Mouse (Mus musculus) limb, embryonic 14.5 days (tissue): ENCODE measurements at regions not wholly inside any gene's neighbourhood (a gene's known extent, or its start where the extent isn't known, plus 50 kb on each side); places are given as distances from the start of the nearest gene placed in this dataset.

Experiments
- ATAC-seq: fragments of 200-750 bp; cut with Nextera tagmentation; 2 replicates; pipeline ENCODE4 v1.8.0; 2017; ENCODE audit warnings: low read depth, moderate number of reproducible peaks, moderate TSS enrichment; ENCODE audit not compliant: low FRiP score
- DNase-seq: peaks from one replicate; pipeline ENCODE4 v3.0.0-alpha.2; 2015; ENCODE audit warnings: low spot score
- H3K27ac ChIP-seq: fragments of 300-500 bp; sonication (generic); replicated peaks from 2 replicates; pipeline ENCODE4 v1.5.1; 2014; ENCODE audit warnings: low read depth, mild to moderate bottlenecking, low read length, moderate library complexity, mixed read lengths
- H3K27me3 ChIP-seq: fragments of 300-500 bp; sonication (generic); 2 replicates; pipeline ENCODE4 v1.6.1; 2014; ENCODE audit warnings: low read length, mixed read lengths; ENCODE audit not compliant: control insufficient read depth, insufficient read depth
- H3K36me3 ChIP-seq: fragments of 300-500 bp; sonication (generic); 2 replicates; pipeline ENCODE4 v1.6.1; 2014; ENCODE audit warnings: mild to moderate bottlenecking, low read length, moderate library complexity, mixed read lengths; ENCODE audit not compliant: control insufficient read depth, insufficient read depth
- H3K4me1 ChIP-seq: fragments of 300-500 bp; sonication (generic); 2 replicates; pipeline ENCODE4 v1.6.1; 2014; ENCODE audit warnings: antibody characterized with exemption, low read length, mixed read lengths; ENCODE audit not compliant: control insufficient read depth, insufficient read depth
- H3K4me2 ChIP-seq: fragments of 300-500 bp; sonication (generic); replicated peaks from 2 replicates; pipeline ENCODE4 v1.6.1; 2014; ENCODE audit warnings: low read depth, mild to moderate bottlenecking, low read length, moderate library complexity; ENCODE audit not compliant: severe bottlenecking
- H3K4me3 ChIP-seq: fragments of 300-500 bp; sonication (generic); replicated peaks from 2 replicates; pipeline ENCODE4 v1.5.1; 2014; ENCODE audit warnings: low read length
- H3K9ac ChIP-seq: fragments of 300-500 bp; sonication (generic); 2 replicates; pipeline ENCODE4 v1.6.1; 2014; ENCODE audit warnings: mild to moderate bottlenecking, low read depth, low read length, moderate library complexity; ENCODE audit not compliant: severe bottlenecking
- H3K9me3 ChIP-seq: fragments of 300-500 bp; sonication (generic); 2 replicates; pipeline ENCODE4 v1.6.1; 2016; ENCODE audit warnings: low read length; ENCODE audit not compliant: control insufficient read depth
- POLR2A ChIP-seq: fragments of 200-500 bp; IDR thresholded peaks from 2 replicates; pipeline ENCODE4 v1.8.0; 2012; ENCODE audit warnings: inconsistent platforms, mild to moderate bottlenecking, moderate library complexity, borderline replicate concordance; ENCODE audit not compliant: insufficient read depth, insufficient read length; ENCODE audit errors: extremely low read depth
- WGBS: fragments of 180-500 bp; shearing (Covaris S2); extraction: QIAGEN DNeasy Blood & Tissue Kit; methylation state at CpG from one replicate; pipeline ENCODE4 v1.1.7; 2014; 5-methylcytosine and 5-hydroxymethylcytosine counted together

GRCm38 (mm10) chr4:5509398-5509797, 716.2 kb upstream of the Impad1 start:
- DNase-seq (no peak), ATAC-seq (no peak)
- H3K4me3 ChIP-seq, result no peak overlapping the region
- no peak overlapping the region for H3K9ac ChIP-seq
- H3K27me3 ChIP-seq, result no peaks in the 10 kb centered on the region
- no peak for TF ChIP-seq POLR2A
- H3K9me3 ChIP-seq, result no peaks in the 10 kb centered on the region
- no peak overlapping the region for H3K27ac ChIP-seq
- no peaks in the 10 kb centered on the region for H3K36me3 ChIP-seq
- H3K4me1 ChIP-seq, result no peaks in the 10 kb centered on the region
- H3K4me2 ChIP-seq, result no peak overlapping the region
- 82% methylated on average over 5 of the region's 5 CpGs for WGBS

DNA sequence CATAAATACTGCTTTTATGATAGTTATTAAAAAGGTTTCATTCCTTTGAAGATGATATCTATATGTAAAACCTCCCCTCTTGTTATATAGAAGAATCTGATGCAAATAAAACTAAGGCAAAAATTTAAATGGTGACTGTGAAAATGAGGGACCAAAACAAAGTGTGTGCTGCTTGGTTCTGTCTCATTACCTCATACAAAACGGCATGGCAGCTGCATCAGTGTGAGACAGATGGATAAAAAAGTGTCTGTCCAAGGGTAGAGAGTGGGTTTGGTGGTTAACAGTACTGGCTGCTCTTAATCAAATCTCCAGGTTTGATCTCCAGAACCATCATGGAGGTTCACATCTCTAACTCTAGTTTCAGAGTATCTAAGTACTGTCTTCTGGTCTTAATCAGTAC, 701.9 kb upstream of the Impad1 start:
- DNase-seq (no peak), ATAC-seq (no peak)
- 36% methylated on average over 1 of the region's 1 CpGs for WGBS
- no peak overlapping the region for H3K4me3 ChIP-seq
- no peak overlapping the region for H3K9ac ChIP-seq
- no peaks in the 10 kb centered on the region for H3K4me1 ChIP-seq
- H3K4me2 ChIP-seq, result no peak overlapping the region
- no peaks in the 10 kb centered on the region for H3K36me3 ChIP-seq
- H3K27ac ChIP-seq, result no peak overlapping the region
- TF ChIP-seq POLR2A, result no peak
- H3K27me3 ChIP-seq, result no peaks in the 10 kb centered on the region
- no peaks in the 10 kb centered on the region for H3K9me3 ChIP-seq

GRCm38 (mm10) chr4:5494072-5495000, 701.2 kb upstream of the Impad1 start:
- H3K9ac ChIP-seq, result no peak overlapping the region
- H3K27ac ChIP-seq, result no peak overlapping the region
- ATAC-seq (peak; percentile 41), DNase-seq (peak; percentile 62)
- TF ChIP-seq POLR2A, result no peak
- WGBS, result 14% methylated on average over 1 of the region's 1 CpGs
- no peaks in the 10 kb centered on the region for H3K36me3 ChIP-seq
- no peak overlapping the region for H3K4me3 ChIP-seq
- no peak overlapping the region for H3K4me2 ChIP-seq
- H3K4me1 ChIP-seq, result no peaks in the 10 kb centered on the region
- H3K9me3 ChIP-seq, result no peaks in the 10 kb centered on the region
- H3K27me3 ChIP-seq, result no peaks in the 10 kb centered on the region

DNA sequence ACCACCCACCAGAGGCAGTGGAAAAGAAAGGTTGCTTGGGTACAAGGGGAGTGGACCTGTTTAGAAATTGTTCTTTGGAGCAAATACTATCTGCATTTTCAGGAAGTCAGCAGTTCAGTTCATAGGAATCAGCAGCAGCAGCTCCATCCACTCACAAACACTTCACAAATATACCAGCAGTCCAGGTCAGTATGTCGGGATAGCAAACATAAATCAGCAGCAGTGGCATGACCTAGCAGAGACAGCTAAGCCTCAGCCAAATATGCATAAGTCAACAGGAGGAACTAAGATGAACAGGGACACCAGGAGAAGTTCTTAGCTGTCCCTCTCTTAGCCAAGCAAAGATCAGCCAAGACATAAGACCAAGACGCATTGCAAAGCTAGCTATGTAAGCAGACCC, 693.6 kb upstream of the Impad1 start:
- TF ChIP-seq POLR2A, result no peak
- Histone ChIP-seq H3K9me3 (no peaks in the 10 kb centered on the region), H3K4me2 (no peak overlapping the region), H3K27me3 (no peaks in the 10 kb centered on the region), H3K36me3 (no peaks in the 10 kb centered on the region), H3K27ac (no peak overlapping the region), H3K4me1 (no peaks in the 10 kb centered on the region), H3K4me3 (no peak overlapping the region), H3K9ac (no peak overlapping the region)
- no peak for ATAC-seq
- no peak for DNase-seq
- 76% methylated on average over 2 of the region's 2 CpGs for WGBS

DNA sequence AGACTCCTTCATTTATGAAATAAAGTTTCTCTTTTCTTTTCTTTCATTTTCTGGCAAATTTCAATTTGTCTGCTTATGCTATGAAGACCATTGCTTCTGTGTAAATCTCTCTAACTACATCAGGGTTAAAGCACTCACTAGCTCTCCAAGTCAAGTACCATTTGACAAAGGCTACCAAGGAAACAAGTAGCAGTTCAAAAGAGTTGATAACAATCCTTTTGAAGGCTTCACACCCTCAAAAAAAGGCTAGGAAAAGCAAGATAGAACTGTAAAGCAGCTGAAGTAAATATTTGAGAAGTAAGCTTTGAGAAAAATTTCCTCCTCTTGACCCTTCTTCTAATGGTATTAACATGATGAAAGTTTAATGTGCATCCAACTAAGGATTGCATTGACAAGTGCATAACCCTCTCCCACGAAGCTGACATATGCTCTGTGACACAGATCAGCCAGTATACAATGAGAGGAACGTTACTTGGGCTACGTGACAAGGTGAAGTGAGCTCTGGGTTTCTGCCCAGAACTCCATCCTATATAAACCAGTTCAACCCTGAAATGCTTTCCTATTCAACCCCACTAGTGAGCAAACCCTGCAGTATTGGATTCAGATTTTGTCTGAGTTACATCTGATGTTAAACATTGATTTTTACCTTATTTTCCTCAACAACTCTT, 678.9 kb upstream of the Impad1 start:
- DNase-seq (no peak), ATAC-seq (no peak)
- H3K9me3 ChIP-seq, result no peaks in the 10 kb centered on the region
- H3K27me3 ChIP-seq, result no peaks in the 10 kb centered on the region
- no peak overlapping the region for H3K4me2 ChIP-seq
- no peak overlapping the region for H3K4me3 ChIP-seq
- H3K4me1 ChIP-seq, result no peaks in the 10 kb centered on the region
- H3K36me3 ChIP-seq, result no peaks in the 10 kb centered on the region
- H3K9ac ChIP-seq, result no peak overlapping the region
- H3K27ac ChIP-seq, result no peak overlapping the region
- TF ChIP-seq POLR2A, result no peak
- WGBS, result 66% methylated on average over 3 of the region's 3 CpGs
